Mouse (Mus musculus) spleen, postnatal 10 days (tissue): ENCODE measurements around the gene Phc1.

Experiments used
- DNase-seq, 2 experiments: peaks; one replicate each; pipeline ENCODE4 v3.0.0; 2021 to 2022; ENCODE audit warnings: low spot score in 2 of 2

Phc1 gene

GRCm38 (mm10) chr6:122295242-122295641 lies 45.1 kb downstream of the Phc1 start:
- DNase-seq, result no peak

- no peak for DNase-seq
Observed at GRCm38 (mm10) chr6:122294290-122294689, 46.1 kb downstream of the Phc1 start.

- DNase-seq, result no peak
Observed at GRCm38 (mm10) chr6:122293796-122294195, 46.6 kb downstream of the Phc1 start.

GRCm38 (mm10) chr6:122293121-122293520 lies 47.2 kb downstream of the Phc1 start:
- DNase-seq, result no peak

- no peak for DNase-seq
Observed at GRCm38 (mm10) chr6:122292184-122292583, 48.2 kb downstream of the Phc1 start.

GRCm38 (mm10) chr6:122291735-122292134 lies 48.6 kb downstream of the Phc1 start:
- DNase-seq, result no peak

GRCm38 (mm10) chr6:122291264-122291663 lies 49.1 kb downstream of the Phc1 start:
- DNase-seq, result no peak

GRCm38 (mm10) chr6:122290253-122290652 lies 50.1 kb downstream of the Phc1 start:
- no peak for DNase-seq

- no peak for DNase-seq
Observed at GRCm38 (mm10) chr6:122289313-122289712, 51.0 kb downstream of the Phc1 start.

GRCm38 (mm10) chr6:122288263-122288662 lies 52.1 kb downstream of the Phc1 start:
- DNase-seq, result no peak

GRCm38 (mm10) chr6:122284823-122285222 lies 55.5 kb downstream of the Phc1 start:
- DNase-seq, result no peak

- no peak for DNase-seq
Observed at GRCm38 (mm10) chr6:122284304-122284703, 56.1 kb downstream of the Phc1 start.

GRCm38 (mm10) chr6:122283429-122283828 lies 56.9 kb downstream of the Phc1 start:
- no peak for DNase-seq

- no peak for DNase-seq
Observed at GRCm38 (mm10) chr6:122282782-122283181, 57.6 kb downstream of the Phc1 start, which contains the start of gene Klrg1. Klrg1 (minus strand) TSS chr6:122282882.

GRCm38 (mm10) chr6:122276565-122276964 lies 63.8 kb downstream of the Phc1 start:
- DNase-seq, result no peak

- no peak for DNase-seq
Observed at GRCm38 (mm10) chr6:122274546-122274945, 65.8 kb downstream of the Phc1 start.

GRCm38 (mm10) chr6:122270152-122270551 lies 70.2 kb downstream of the Phc1 start:
- DNase-seq, result no peak

GRCm38 (mm10) chr6:122269170-122269569 lies 71.2 kb downstream of the Phc1 start:
- no peak for DNase-seq

- DNase-seq, result no peak
Observed at GRCm38 (mm10) chr6:122268561-122268960, 71.8 kb downstream of the Phc1 start.
